Mouse (Mus musculus) heart, postnatal 14 days (tissue): ENCODE results near the gene Asic1. TPM values are rescaled to one million over a fixed set of nuclear protein-coding genes. Genes with fewer than 3 reads are reported as not detected.

Source experiments
- DNase-seq, 2 experiments: peaks; one replicate each; pipeline ENCODE4 v3.0.0; 2021 to 2022
- intact Hi-C: fragments of 180-260 bp; cut with DNase I; formaldehyde crosslinking; loops from one replicate; pipeline ENCODE4 v1.15.1; 2025
- total RNA-seq, 2 experiments: library from RNA; stranded (reverse); gene quantifications; 2 replicates each; pipeline ENCODE4 v1.2.3; 2021

The Asic1 gene
- total RNA-seq, 2 experiments from 2014 or later = 0.29 to 0.74 TPM

- intact Hi-C loops = loop anchor here (10.0 kb wide), 1 partner anchor 248 kb away; no protein-coding TSS in a partner anchor
Observed at GRCm38 (mm10) chr15:99662371-99662770, 7.8 kb upstream of the Asic1 start.

GRCm38 (mm10) chr15:99663964-99664599, 6.1 kb upstream of the Asic1 start:
- intact Hi-C loops = loop anchor here (10.0 kb wide), 1 partner anchor 249 kb away; no protein-coding TSS in a partner anchor

More at GRCm38 (mm10) chr15:99662371-99662770, 7.8 kb upstream of the Asic1 start:
- DNase-seq = no peak

GRCm38 (mm10) chr15:99664600-99665451, 5.3 kb upstream of the Asic1 start:
- intact Hi-C loops = loop anchor here (10.0 kb wide), 1 partner anchor 250 kb away; no protein-coding TSS in a partner anchor
- DNase-seq = peak; percentile 51 to 58

More at GRCm38 (mm10) chr15:99663964-99664599, 6.1 kb upstream of the Asic1 start:
- no peak for DNase-seq

- intact Hi-C loops = loop anchor here (10.0 kb wide), 1 partner anchor 253 kb away; no protein-coding TSS in a partner anchor
- DNase-seq = no peak
Observed at GRCm38 (mm10) chr15:99667544-99667943, 2.6 kb upstream of the Asic1 start.

DNA sequence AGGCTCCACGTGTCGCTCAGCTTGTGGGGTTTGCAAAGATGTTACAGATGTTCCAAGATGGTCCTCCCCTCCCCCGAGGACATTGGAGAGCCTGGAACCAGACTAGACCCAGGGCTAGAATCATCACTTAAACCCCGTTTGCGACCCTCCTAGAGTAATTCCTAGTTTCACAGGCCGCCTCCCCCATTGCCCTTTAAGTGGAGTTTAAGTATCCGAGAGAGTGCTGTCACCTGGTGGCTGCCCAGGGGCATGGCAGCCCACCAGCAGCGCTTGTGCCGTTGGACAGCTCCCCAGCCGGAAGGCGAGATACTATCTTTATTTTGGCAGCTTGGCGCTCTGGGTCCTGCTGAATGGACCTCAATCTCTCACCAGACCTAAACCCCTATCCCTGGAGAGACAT, 1.3 kb upstream of the Asic1 start:
- peak; percentile 79 to 85 for DNase-seq
- intact Hi-C loops = loop anchor here (1.0 to 10.0 kb wide), 3 partner anchors 73 to 254 kb away; no protein-coding TSS in a partner anchor

DNA sequence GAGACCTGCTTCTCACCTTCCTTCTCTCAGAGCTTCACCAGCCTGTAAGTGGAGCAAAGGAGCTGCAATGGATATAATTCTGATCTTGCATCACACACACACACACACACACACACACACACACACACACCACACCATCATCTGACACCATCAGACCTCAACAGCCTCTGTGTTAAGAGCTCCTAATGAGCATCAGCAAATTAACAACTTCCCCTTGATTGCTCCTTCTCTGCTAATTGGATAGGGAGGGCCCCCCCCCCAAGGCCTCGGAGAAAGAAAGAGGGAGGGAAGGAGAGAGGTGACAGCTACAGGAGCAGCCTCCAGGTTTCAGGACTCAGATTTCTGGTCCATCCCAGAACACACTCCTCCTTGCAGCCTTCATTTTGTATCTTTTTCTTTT, 776 bp upstream of the Asic1 start:
- no peak for DNase-seq
- intact Hi-C loops = loop anchor here (1.0 to 10.0 kb wide), 3 partner anchors 73 to 255 kb away; no protein-coding TSS in a partner anchor

GRCm38 (mm10) chr15:99670964-99671670, 949 bp downstream of the Asic1 start:
- no peak for DNase-seq
- intact Hi-C loops = no loop called here

DNA sequence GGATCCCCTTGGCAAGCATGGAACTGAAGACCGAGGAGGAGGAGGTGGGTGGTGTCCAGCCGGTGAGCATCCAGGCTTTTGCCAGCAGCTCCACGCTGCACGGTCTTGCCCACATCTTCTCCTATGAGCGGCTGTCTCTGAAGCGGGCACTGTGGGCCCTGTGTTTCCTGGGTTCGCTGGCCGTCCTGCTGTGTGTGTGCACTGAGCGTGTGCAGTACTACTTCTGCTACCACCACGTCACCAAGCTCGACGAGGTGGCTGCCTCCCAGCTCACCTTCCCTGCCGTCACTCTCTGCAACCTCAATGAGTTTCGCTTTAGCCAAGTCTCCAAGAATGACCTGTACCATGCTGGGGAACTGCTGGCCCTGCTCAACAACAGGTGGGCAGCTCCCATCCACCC, 1.6 kb downstream of the Asic1 start:
- DNase-seq = no peak
- intact Hi-C loops = no loop called here

DNA sequence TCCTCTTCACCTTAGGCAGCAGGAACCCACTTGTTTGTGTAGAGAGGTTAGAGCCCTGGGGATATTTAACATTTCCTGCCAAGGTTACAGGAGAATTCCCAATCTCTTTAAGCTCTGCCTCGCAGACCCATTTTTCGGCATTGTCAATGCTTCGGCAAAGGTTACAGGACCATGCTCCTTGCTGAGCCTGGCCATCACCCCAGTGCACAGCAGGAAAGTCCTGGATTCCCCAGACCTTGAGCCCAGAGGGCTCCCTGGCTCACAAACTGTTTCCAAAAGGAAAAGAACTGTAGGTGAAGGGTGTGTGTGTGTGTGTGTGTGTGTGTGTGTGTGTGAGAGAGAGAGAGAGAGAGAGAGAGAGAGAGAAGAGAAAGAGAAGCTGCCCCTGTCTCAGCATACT, 4.7 kb downstream of the Asic1 start:
- intact Hi-C loops = no loop called here
- no peak for DNase-seq

DNA sequence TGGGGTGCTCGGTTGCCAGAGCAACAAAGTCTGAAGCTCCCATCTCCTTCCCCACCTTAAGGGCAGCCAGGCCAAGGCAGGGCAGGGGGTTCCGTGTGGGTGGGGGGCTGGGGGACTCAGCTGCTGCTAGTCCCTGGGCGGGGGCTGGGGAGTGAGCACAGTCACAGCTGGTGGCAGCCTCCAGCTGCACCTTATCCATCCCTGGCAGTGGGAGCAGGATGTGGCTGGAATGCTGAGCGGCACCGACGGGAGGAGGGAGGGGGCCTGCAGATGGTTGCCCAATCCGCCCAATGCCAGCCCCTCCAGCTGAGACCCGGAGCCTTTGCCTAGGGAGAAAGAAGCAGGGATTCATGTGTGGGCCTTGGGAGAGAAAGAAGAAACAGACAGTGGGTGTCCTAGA, 6.9 kb downstream of the Asic1 start:
- no peak for DNase-seq
- intact Hi-C loops = no loop called here

- intact Hi-C loops = no loop called here
- DNase-seq = peak; percentile 27 to 47
Observed at GRCm38 (mm10) chr15:99678063-99678800, 8.1 kb downstream of the Asic1 start.

DNA sequence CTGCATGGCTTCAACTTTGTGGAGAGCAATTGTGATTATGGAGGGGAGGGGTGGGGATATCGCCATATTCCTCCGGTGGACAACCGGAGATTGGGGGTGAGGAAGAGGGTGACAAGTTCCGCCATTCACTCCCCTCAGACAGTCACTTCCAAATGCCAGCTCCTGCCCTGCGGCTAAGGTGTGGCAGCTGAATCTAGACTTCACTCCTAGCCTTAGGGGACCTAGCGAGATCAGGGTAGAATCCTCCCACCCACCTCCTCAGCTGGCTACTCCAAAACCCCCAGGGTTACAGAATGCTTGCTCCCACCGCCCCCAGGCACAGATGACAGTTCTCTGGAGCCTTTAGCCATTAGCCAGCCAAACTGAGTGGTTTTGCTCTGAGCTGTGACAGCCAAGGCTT, 8.8 kb downstream of the Asic1 start:
- DNase-seq = no peak
- intact Hi-C loops = no loop called here

DNA sequence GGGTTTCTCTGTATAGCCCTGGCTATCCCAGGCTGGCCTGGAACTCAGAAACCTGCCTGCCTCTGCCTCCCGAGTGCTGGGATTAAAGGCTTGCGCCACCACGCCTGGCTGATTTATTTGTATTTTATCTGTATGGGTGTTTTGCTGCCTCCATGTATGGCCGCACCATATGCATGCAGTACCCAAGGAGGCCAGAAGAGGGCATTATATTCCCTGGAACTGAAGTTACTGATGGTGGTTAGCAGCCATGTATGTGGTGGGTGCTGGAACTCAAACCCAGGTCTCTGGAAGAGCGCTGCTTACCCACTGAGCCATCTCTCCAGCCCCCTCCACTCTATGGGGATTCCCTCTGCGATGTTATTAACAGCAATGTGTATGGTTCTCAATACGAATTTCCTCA, 12.7 kb downstream of the Asic1 start:
- intact Hi-C loops = no loop called here
- no peak for DNase-seq

DNA sequence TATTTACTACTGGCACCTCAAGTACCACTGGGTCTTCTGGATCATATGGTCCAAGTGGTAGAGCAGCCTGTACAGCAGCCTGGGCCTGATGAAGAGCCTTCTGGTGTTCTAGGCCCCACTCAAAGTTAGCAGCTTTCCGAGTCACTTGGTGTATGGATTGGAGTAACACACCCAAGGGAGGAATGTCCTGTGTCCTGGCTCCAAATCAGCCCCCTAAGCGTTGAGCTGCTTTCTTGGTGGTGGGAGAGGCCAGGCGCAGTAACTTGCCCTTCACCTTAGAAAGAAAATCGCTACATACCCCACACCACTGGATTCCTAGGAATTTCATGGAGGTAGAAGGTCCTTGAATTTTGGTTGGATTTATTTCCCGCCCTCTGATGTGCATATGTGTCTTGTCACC, 14.0 kb downstream of the Asic1 start:
- no peak for DNase-seq
- intact Hi-C loops = no loop called here

DNA sequence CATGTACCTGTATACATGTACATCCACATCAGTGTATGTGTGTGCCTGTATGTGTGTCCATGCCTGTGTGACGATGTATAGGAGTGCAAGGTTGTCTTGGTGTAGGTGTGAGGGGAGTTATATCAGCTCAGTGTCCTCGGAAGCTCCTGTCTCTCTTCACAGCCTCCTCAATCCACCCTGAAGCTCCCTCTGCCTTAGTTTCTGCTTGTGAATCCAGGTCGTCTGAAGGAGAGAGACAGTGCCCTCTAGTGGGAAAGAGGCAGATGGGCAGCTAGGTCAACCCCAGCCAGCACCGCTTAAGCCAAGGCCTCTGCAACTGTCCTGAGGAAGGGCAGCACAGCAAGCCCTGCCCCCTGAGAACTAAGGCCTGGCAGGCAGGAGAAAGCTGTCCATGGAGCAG, 18.5 kb downstream of the Asic1 start:
- DNase-seq = peak; percentile 42 to 68
- intact Hi-C loops = loop anchor here (1.0 to 5.0 kb wide), 2 partner anchors 92 to 196 kb away; no protein-coding TSS in a partner anchor

DNA sequence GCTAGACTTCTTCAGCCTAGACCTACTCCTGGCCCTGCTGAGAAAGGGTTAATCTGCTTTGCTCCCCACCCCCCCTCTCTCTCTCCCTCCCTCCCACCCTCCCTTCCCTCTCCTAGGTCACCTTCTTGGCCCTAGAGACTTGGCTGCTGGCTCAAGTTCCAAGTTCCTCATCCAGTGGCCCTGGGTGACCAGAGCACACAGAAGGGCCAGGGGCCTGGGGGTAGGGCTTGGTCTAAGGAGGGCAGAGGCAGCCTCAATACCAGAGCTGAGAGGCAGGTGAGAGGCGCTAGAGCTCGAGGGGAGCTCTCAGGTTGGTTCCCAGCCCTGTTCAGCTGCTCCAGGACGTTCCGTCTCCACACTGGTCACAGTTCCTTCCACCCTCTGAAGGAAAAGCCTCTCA, 20.8 kb downstream of the Asic1 start:
- no peak for DNase-seq
- intact Hi-C loops = no loop called here

GRCm38 (mm10) chr15:99691976-99692375, 21.8 kb downstream of the Asic1 start:
- intact Hi-C loops = no loop called here
- no peak for DNase-seq

GRCm38 (mm10) chr15:99697309-99697708, 27.1 kb downstream of the Asic1 start:
- intact Hi-C loops = no loop called here
- DNase-seq = no peak

- intact Hi-C loops = no loop called here
- no peak for DNase-seq
Observed at GRCm38 (mm10) chr15:99698533-99699085, 28.4 kb downstream of the Asic1 start.

GRCm38 (mm10) chr15:99699715-99700114, 29.5 kb downstream of the Asic1 start:
- intact Hi-C loops = no loop called here
- no peak for DNase-seq
